Mouse (Mus musculus) kidney, adult 9 months (tissue): ENCODE results near the gene Gja5.

Source experiments
- DNase-seq: peaks from one replicate; pipeline ENCODE4 v3.0.0; 2022

The Gja5 gene

GRCm38 (mm10) chr3:96937606-96938005 lies 33.1 kb downstream of the Gja5 start:
- no peak for DNase-seq

GRCm38 (mm10) chr3:96938738-96939137 lies 34.2 kb downstream of the Gja5 start:
- peak; percentile 83 for DNase-seq

DNA sequence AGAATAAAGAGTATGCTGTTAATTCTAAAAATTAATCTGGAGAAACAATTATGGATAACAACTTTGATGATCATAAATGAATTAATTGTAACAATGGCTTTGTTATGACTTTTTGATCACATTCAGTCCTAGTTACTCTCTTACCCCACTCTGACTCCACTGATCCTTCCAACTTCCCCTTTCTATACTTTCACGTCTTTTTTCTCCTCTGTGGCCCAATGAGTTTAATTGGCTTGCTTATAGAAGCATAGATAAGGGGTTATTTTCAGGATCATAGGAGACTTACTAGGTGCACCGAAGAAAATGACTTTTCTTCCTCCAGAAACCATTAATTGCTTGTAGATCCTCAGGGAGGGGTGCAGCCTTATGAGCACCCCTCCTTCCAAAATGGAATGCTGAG lies 38.2 kb downstream of the Gja5 start:
- no peak for DNase-seq

- DNase-seq = peak; percentile 7
These were observed 49.2 kb downstream of the Gja5 start for GRCm38 (mm10) chr3:96953489-96954233.

GRCm38 (mm10) chr3:96960597-96960996 lies 56.1 kb downstream of the Gja5 start:
- no peak for DNase-seq

DNA sequence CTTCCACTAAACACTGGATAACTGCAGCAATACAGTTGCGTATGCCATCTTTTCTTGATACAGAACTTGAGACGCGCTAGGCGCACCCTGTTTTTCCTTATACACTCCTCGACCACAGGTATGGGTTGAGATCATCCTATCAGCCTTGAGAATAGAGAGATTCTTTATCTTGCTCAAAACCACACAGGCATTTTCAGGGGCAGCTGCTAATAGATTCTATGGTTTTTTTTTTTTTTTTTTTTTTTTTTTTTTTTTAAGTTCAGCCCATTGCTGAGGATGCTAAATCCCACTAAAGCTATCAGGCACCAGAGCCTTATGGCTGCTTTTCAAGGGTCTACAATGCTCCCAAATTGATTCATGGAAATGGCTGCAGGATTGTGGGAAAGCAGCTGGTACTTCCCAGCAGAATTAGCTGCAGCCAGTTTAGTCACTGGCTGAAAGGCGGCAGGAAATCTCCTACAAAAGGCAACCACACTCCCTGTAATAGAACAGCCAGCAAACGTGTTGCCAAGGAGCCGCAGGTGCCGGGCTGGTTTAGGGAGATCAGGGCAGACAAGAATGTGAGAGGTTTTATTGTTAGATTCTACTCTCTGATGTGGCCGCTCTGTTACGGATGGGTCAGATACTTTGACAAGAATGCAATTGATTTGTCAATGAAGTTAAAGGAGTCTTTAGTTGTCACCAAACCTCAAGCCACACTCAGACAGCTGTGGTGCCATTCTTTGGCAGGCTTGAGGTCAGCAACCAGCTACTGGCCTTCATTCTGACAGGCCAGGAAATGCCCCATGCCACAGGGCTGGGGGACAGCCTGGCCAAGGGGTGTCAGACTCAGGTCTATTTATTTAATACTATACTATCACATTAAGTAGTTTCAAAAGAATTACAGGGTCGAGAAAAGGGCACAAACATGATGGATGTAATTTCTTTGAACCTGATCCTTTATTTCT lies 58.9 kb downstream of the Gja5 start:
- DNase-seq = no peak

GRCm38 (mm10) chr3:96970986-96971385 lies 66.5 kb downstream of the Gja5 start:
- no peak for DNase-seq

GRCm38 (mm10) chr3:96974467-96974866 lies 70.0 kb downstream of the Gja5 start:
- peak; percentile 8 for DNase-seq

DNA sequence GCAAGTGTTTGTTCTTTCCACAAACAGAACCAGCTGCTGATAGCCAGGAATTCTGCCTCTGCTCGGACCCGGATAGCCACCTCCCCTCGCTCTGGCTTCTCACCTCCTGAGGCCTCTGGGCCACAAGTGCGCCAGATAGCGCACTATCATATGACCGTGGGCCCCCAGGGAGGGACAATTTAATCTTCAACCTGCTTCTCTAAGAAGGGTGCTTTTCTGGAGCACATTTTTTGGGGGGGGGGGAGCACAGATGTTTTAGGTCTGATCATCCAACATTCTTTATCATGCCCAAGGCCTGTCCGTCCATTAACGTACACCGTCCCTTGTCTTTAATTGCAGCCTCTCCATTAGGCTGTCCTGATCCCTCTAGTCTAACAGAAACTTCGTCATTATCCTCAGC lies 71.1 kb downstream of the Gja5 start:
- DNase-seq = no peak

DNA sequence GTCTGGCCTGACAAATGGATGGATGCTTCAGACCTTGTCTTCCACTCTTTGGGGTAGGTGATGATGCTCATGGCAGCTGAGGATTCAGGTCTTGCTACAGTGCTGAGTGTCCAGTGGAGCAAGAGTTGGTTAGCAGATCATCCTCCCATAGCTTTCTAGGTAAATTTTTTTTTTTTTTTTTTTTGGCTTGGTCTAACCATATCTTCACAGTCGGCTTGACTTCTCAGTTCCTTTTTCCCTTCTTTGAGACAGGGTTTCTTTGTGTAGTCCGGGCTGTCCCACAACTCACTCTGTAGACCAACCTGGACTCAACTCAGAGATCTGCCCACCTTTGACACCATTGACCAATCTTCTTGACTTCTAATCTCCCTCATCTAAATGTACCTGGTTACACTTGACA lies 73.0 kb downstream of the Gja5 start:
- no peak for DNase-seq

DNA sequence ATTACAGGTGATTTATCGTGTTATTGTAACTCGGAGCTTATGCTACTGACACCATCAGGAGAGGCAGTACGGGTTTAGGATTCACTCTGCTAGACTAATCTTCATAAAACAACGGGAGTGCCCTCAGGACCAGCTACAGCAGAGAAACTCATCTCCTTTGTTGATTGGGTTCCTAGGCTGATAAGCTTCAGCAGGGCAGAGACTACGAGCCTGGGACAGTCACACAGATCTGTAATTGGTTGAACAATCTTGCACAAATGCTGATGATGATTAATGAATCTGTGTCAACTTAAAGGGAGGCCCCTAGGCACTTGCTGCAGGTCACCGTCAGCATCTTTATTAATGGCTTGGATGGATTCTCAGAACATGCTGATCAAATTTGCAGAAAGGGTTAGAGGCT lies 74.0 kb downstream of the Gja5 start:
- DNase-seq = no peak

DNA sequence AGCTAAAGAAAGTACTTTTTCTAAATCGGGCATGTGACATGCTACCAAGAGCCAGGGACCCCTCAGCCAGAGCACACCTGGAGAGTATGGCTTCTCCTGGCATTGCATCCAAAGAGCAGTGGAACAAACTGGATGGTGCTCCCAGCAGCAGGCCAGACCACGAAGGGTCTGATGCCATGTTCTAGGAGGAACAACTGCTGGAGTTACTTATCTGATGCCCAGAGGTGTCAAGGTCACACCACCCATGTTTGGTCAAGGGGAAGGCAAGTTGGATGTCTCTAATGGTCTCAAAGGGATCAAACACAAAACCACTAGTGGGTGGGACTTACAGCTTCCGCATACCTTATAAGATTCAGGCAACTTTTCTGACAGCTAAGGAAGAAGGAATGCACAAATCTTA lies 74.5 kb downstream of the Gja5 start:
- no peak for DNase-seq

- DNase-seq = no peak
These were observed 77.3 kb downstream of the Gja5 start for GRCm38 (mm10) chr3:96981833-96982232.

GRCm38 (mm10) chr3:96982666-96983065 lies 78.2 kb downstream of the Gja5 start:
- no peak for DNase-seq

- DNase-seq = no peak
These were observed 88.0 kb downstream of the Gja5 start for GRCm38 (mm10) chr3:96992526-96992925.

DNA sequence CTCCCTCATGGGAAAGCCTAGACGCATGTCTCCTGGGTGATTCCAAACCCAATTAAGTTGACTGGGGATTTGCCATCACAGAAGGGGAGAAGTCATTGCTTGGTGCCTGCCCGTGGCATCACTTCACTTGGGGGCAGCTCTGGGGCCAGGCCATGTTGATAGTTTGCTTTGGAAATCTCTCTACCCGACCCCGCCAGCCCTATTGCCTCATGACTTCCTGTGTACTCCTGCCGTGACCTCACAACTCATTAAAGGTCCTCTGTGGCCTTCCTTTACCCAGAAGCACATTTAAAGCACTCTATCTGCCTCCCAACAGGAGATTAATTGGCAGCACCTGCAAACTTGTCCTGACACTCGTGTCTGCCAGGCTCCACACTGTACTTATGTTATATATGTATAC lies 93.3 kb downstream of the Gja5 start:
- no peak for DNase-seq

DNA sequence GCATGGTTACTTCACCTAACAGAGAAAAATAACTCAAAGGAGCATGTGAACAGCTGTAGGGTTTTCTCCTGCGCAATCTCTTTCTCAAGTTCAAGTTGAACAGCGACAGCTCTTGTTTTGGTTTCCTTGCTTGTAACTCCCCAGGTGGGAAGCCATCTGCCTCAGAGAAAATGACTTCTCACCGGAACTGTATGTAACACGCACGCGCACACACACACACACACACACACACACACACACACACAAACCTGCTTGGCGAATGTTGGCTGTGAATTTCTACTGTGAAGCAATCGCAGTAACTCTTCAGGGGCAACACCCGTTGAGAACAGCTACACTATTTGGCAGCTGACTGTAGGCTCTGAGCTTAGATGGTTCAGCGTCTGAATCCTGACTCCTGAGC lies 98.6 kb downstream of the Gja5 start:
- no peak for DNase-seq

- DNase-seq = no peak
These were observed 100.0 kb downstream of the Gja5 start for GRCm38 (mm10) chr3:97004509-97004908.

DNA sequence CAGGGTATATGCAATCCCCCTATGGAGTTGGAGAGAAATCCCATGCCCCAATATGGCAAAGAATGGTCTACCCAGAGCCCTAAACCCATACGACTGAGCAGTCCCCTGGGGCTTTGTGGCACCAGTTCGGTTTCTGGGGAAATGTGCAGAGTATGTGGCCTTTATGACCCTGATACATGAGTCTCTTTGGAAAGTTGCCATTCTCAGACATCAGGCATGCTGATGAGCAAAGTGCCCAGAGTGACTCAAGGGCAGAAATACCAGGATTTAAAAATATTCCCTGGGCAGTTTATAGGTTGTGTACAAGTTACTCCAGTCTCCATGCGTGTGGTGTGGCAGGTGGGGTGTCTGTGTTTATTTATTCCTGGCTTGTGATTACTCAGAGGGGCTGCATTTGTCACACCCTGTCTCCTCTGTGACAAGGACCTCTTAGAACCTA lies 102.5 kb downstream of the Gja5 start:
- DNase-seq = no peak

GRCm38 (mm10) chr3:97025226-97025625 lies 120.7 kb downstream of the Gja5 start:
- DNase-seq = no peak

DNA sequence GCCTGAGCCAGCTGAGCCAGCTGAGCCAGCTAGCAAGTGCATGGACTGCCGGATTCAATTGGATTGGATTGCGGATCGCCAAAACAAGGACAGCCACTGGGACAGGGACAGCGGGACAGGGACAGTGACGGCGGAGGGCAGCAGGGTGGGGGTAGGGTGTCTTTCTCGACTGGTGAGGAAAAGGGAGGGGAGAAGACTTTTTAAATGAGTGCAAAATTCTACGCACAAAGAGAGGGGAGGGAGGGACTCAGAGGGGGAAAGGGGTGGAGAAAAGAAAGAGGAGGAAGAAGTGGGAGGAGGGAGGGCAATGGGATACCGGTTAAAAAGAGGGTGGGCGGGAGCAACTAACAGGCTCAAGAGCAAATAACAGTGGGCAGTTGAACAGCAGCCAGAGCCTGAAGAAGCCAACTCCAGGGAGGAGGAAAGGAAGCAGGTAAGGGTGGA lies 127.6 kb downstream of the Gja5 start:
- no peak for DNase-seq

DNA sequence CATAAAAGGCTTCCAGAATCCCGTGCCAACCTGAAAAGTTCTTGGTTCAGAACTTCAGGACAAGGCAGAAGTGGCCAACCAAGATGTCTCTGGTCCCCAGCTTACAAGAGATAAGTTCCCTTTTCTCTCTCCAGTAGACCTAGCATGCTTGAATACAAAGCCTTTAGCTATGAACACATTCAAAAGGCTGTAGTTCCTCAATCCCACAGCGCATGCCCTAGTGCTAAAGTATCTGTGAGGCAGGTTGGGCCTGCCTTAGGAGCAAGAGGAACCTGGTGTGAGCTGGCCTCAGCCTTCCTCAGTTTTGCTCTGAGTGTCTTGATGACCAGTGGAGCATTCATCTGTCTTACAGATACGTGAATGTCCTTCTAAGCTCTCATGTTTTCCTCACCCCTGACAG lies 131.1 kb downstream of the Gja5 start:
- DNase-seq = no peak

DNA sequence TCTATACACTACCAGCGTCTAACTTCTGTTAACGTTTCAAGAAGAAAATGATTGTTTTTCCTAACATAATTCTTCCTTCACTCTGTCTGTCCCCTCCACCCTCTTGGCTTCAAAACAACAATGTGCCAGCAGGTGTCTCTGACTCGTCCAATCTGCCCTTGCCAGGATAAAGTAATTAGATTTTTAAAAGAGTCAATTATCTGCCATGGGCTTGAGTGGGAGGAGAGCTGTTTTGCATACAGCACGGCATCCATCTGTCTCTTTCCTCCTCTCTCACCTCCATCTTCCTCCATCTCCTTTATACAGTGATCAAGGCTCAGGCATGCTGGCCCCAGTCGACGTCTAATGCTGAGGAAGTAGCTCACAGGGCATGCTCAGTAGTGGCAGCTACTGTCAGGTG lies 132.6 kb downstream of the Gja5 start:
- DNase-seq = no peak

DNA sequence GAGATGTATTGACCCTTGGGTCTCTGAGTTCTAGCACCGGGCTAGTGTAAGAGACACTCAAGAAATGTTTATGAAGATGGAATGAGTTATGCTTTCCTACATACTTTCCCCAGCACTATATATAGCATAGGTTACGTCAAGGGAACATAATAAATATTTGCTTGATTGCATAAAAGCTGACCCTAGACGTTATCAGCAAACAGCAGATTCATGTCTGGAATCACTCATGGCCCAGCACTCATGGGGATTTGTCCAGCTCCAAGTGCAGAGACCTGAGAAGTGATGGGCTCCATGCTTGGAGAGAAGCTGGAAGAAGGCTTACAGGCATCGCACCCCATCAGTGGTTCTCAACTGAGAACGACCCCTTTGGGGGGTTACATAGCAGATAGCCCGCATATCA lies 135.2 kb downstream of the Gja5 start:
- no peak for DNase-seq
